In genomic region chr7:71583443-71584055, GRCm38 (mm10) we compare ENCODE assay signal across 17 mouse cellular contexts.
DNase-seq lines count a peak whose midpoint lies in the region; ATAC-seq lines count a peak whose summit lies in the region.
"Had no signal": no experiment of that assay in that cellular context is flagged by ENCODE, and none has a peak within 500 bp of the region (broad histone marks: within the 10 kb centered on the region; RNA-seq: fewer than 3 reads in every experiment).

No protein-coding gene starts in this region.

- H3K9me3 ChIP-seq in heart, embryonic 12.5 days (replicated peaks) = no peaks in the 10 kb centered on the region
- H3K9me3 ChIP-seq: embryonic facial prominence, embryonic 15.5 days; G1E; intestine, embryonic 15.5 days; megakaryocyte, embryonic 14.5 days had no signal

- H3K4me3 ChIP-seq in heart, embryonic 12.5 days = no peak overlapping the region
- H3K4me3 ChIP-seq: embryonic facial prominence, embryonic 15.5 days; intestine, embryonic 15.5 days; megakaryocyte, embryonic 14.5 days had no signal

- DNase-seq in heart, adult 18-20 months = peak; percentile 37 to 84
- DNase-seq in urinary bladder, postnatal 36 days (ENCODE audit: low spot score in 2 of 2) = peak; percentile 10 to 29
- no peak for DNase-seq in urinary bladder, postnatal 10 days (ENCODE audit: low spot score)
- peak; percentile 43 for DNase-seq in kidney, postnatal 14 days
- peak; percentile 7 for DNase-seq in yolk sac, embryonic 10.5 days (ENCODE audit: low spot score)
- DNase-seq in embryo, embryonic 10.5 days (ENCODE audit: low spot score) = no peak
- DNase-seq: B cell, adult 2 months; cerebellum, postnatal 36 days; liver; spleen, adult 18-20 months; thymus, adult 2 months had no signal

- H3K9ac ChIP-seq in heart, embryonic 12.5 days = no peak overlapping the region
- H3K9ac ChIP-seq: embryonic facial prominence, embryonic 15.5 days; intestine, embryonic 15.5 days had no signal

- H3K27ac ChIP-seq in heart, embryonic 12.5 days (ENCODE audit: poor library complexity, severe bottlenecking) = no peak overlapping the region
- H3K27ac ChIP-seq: embryonic facial prominence, embryonic 15.5 days; intestine, embryonic 15.5 days had no signal

- H3K4me1 ChIP-seq in heart, embryonic 12.5 days (replicated peaks) = peaks cover 6% of the 10 kb centered on the region; the same call in 1 of the 2 replicates
- H3K4me1 ChIP-seq: embryonic facial prominence, embryonic 15.5 days; intestine, embryonic 15.5 days had no signal

- H3K4me2 ChIP-seq in heart, embryonic 12.5 days = no peak overlapping the region
- H3K4me2 ChIP-seq: embryonic facial prominence, embryonic 15.5 days; intestine, embryonic 15.5 days had no signal

- no peaks in the 10 kb centered on the region for H3K36me3 ChIP-seq in heart, embryonic 12.5 days
- H3K36me3 ChIP-seq: embryonic facial prominence, embryonic 15.5 days; G1E; intestine, embryonic 15.5 days had no signal

- ATAC-seq in heart, embryonic 12.5 days (ENCODE audit: insufficient number of reproducible peaks, low FRiP score) = no peak
- ATAC-seq in activated CD4-positive, CD25-positive, alpha-beta regulatory T cell, adult 4 months = no peak
- ATAC-seq: intestine, embryonic 15.5 days had no signal

- no peaks in the 10 kb centered on the region for H3K27me3 ChIP-seq in heart, embryonic 12.5 days (replicated peaks)
- H3K27me3 ChIP-seq: embryonic facial prominence, embryonic 15.5 days; intestine, embryonic 15.5 days; megakaryocyte, embryonic 14.5 days had no signal

- WGBS in heart, embryonic 12.5 days = 54% methylated on average over 1 of the region's 1 CpGs

Comparison
In these comparisons a context has a peak if more than half of its experiments do, and no peak if none do; other contexts are left out.
1. DNase-seq: peak in heart, adult 18-20 months (2 of 2), urinary bladder, postnatal 36 days (2 of 2), kidney, postnatal 14 days (single experiment) and yolk sac, embryonic 10.5 days (single experiment); none in urinary bladder, postnatal 10 days (single experiment) and embryo, embryonic 10.5 days (single experiment).